Comparison of ENCODE assay signal across 8 mouse cellular contexts in genomic region chr7:24481474-24482207, GRCm38 (mm10). TPM values are rescaled to one million over a fixed set of nuclear protein-coding genes. Genes with fewer than 3 reads are reported as not detected.
DNase-seq lines count a peak whose midpoint lies in the region; ATAC-seq and TF ChIP-seq lines count a peak whose summit lies in the region.

Cadm4 (plus strand) TSS chr7:24482023.

- peak within 1 kb of the TSS; percentile 98 for H3K4me2 ChIP-seq in intestine, postnatal 0 days (replicated peaks; ENCODE audit: low read depth)
- peak within 1 kb of the TSS; percentile 92 for H3K4me2 ChIP-seq in midbrain, embryonic 12.5 days (replicated peaks)

- H3K4me3 ChIP-seq in intestine, postnatal 0 days (ENCODE audit: low read depth, low read length), result peak within 1 kb of the TSS; percentile 56
- peak within 1 kb of the TSS; percentile 84 for H3K4me3 ChIP-seq in limb, embryonic 10.5 days
- H3K4me3 ChIP-seq in midbrain, embryonic 12.5 days, result peak within 1 kb of the TSS; percentile 89

- H3K27ac ChIP-seq in intestine, postnatal 0 days (ENCODE audit: low read depth, low read length), result no peak within 1 kb of the TSS
- peak within 1 kb of the TSS; percentile 82 for H3K27ac ChIP-seq in limb, embryonic 10.5 days
- peak within 1 kb of the TSS; percentile 79 for H3K27ac ChIP-seq in midbrain, embryonic 12.5 days (replicated peaks)

- no peak for TF ChIP-seq CTCF in intestine, postnatal 0 days (IDR thresholded peaks at IDR 0.05; ENCODE audit: low read depth)

- no peaks in the 10 kb centered on the region for H3K4me1 ChIP-seq in intestine, postnatal 0 days (replicated peaks; ENCODE audit: control insufficient read depth, insufficient read depth, low read length)
- peaks cover 26% of the 10 kb centered on the region for H3K4me1 ChIP-seq in limb, embryonic 10.5 days
- H3K4me1 ChIP-seq in midbrain, embryonic 12.5 days, result peaks cover 62% of the 10 kb centered on the region

- H3K9ac ChIP-seq in intestine, postnatal 0 days (ENCODE audit: low read depth, low read length), result peak within 1 kb of the TSS; percentile 22; the same call in 1 of the 2 replicates
- H3K9ac ChIP-seq in midbrain, embryonic 12.5 days (replicated peaks), result peak within 1 kb of the TSS; percentile 95

- no peaks in the 10 kb centered on the region for H3K36me3 ChIP-seq in intestine, postnatal 0 days (ENCODE audit: control insufficient read depth, insufficient read depth)
- no peaks in the 10 kb centered on the region for H3K36me3 ChIP-seq in limb, embryonic 10.5 days
- H3K36me3 ChIP-seq in midbrain, embryonic 12.5 days, result no peaks in the 10 kb centered on the region

- DNase-seq in adrenal gland, postnatal 10 days, result peak; percentile 92
- peak; percentile 93 for DNase-seq in embryo, embryonic 9.5 days (ENCODE audit: extremely low spot score)
- peak; percentile 95 for DNase-seq in limb, embryonic 10.5 days (ENCODE audit: low spot score)
- peak; percentile 78 to 90 for DNase-seq in spleen, adult 18-20 months
- DNase-seq in adipocyte (ENCODE audit: low spot score), result no peak

- no peaks in the 10 kb centered on the region for H3K9me3 ChIP-seq in intestine, postnatal 0 days (ENCODE audit: control insufficient read depth)
- H3K9me3 ChIP-seq in limb, embryonic 10.5 days (replicated peaks), result no peaks in the 10 kb centered on the region
- H3K9me3 ChIP-seq in midbrain, embryonic 12.5 days, result no peaks in the 10 kb centered on the region

- WGBS in intestine, postnatal 0 days, result 1% methylated on average over 70 of the region's 83 CpGs
- under 1% methylated on average over 78 of the region's 83 CpGs for whole genome bisulfite sequencing in limb, embryonic 10.5 days
- under 1% methylated on average over 77 of the region's 83 CpGs for WGBS in midbrain, embryonic 12.5 days

- peaks cover 26% of the 10 kb centered on the region for H3K27me3 ChIP-seq in intestine, postnatal 0 days (replicated peaks; ENCODE audit: control insufficient read depth, insufficient read depth, low read length)
- peaks cover 78% of the 10 kb centered on the region for H3K27me3 ChIP-seq in limb, embryonic 10.5 days (ENCODE audit: low read depth, poor library complexity, severe bottlenecking)
- peaks cover 36% of the 10 kb centered on the region for H3K27me3 ChIP-seq in midbrain, embryonic 12.5 days

- ATAC-seq in granulocyte monocyte progenitor cell, adult 5-6 weeks (replicated peaks; ENCODE audit: poor library complexity, severe bottlenecking), result peak; percentile 86
- ATAC-seq in intestine, postnatal 0 days, result peak; percentile 88
- ATAC-seq in midbrain, embryonic 12.5 days (ENCODE audit: low FRiP score, low read depth), result peak; percentile 85

RNA-seq across cellular contexts. Expression of gene Cadm4, which starts in this region (rescaled TPM):
- 1 to 10 TPM; 6.4 to 8.6 TPM for total RNA-seq in adrenal gland, postnatal 10 days (2021)
- total RNA-seq in granulocyte monocyte progenitor cell, adult 5-6 weeks (2014; fragmentation: Nextera tagmentation), result not detected in 2 replicates
- not detected in 2 replicates for total RNA-seq in granulocyte monocyte progenitor cell, adult 5-6 weeks (2017)
- 1.4 and 1.7 TPM in 2 replicates for polyA plus RNA-seq in intestine, postnatal 0 days (2015; fragmentation: Nextera tagmentation; extraction: Ambion mirVana)
- 2.9 and 4.5 TPM in 2 replicates for polyA plus RNA-seq in limb, embryonic 10.5 days (2016; fragmentation: Nextera tagmentation; extraction: Ambion mirVana)
- 38.8 and 43.6 TPM in 2 replicates for polyA plus RNA-seq in midbrain, embryonic 12.5 days (2016; fragmentation: Nextera tagmentation; extraction: Ambion mirVana)

Comparison
In these comparisons a context has a peak if more than half of its experiments do, and no peak if none do; other contexts are left out.
1. RNA of gene Cadm4 (total RNA-seq): 6.4 to 8.6 TPM in adrenal gland, postnatal 10 days; not detected in granulocyte monocyte progenitor cell, adult 5-6 weeks; every median in the first group is over 4 times any median in the second.
2. Peak in ATAC-seq in granulocyte monocyte progenitor cell, adult 5-6 weeks; RNA of the gene not detected or under 1 TPM.
3. Peak in every context shown above with its lines, with median percentiles within 50 percentile points of each other: ATAC-seq and H3K4me3 ChIP-seq.